Mouse (Mus musculus): Measurements from ENCODE around the gene Lemd1. TPM values are rescaled to one million over a fixed set of nuclear protein-coding genes. Genes with fewer than 3 reads are reported as not detected.

Lemd1 gene
- 1.3 and 1.7 TPM in 2 replicates for polyA plus RNA-seq (2016; fragmentation: Nextera tagmentation; extraction: Ambion mirVana)

DNA sequence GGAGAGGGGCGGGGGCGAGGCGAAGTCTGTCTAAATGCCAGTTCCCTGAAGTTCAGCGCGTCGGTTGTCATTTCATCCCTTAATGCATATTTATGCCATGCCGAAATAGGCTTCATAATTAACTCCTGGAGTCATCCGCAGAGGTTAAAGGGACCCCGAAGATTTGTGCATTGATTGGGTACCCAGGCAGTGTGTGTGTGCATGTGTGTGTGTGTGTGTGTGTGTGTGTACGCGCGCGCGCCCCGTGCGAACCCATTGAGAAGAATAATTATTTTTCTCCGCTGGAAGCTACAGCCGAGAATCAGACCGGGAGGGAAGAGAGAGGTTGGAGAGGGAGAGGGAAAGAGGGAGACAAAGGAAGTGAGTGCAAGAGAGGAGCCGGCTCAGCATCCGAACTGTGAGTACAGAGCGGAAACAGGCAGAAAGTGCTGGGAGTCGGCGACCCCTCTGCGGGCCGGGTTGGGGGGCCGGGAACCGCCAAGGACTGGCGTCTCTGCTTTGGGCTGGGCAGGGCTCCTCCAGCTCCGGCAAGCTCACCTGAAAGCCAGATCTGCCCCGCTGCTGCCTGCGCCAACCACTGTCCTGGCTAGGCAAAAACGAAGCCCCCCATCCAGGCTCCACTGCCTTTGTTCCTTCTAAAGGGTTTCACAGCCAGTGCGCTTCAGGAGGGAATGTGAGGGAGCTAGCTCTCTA lies at the start of gene Lemd1, which contains the start of gene AC124108.1:
TSS of gene Lemd1 (plus strand) at position 339 of the 693 bp plus-strand sequence.
TSS of gene AC124108.1 (plus strand) at position 365 of the 693 bp plus-strand sequence.
- H3K4me1 ChIP-seq, result peaks cover 72% of the 10 kb centered on the region
- H3K27ac ChIP-seq, result peak within 1 kb of the TSS; percentile 96
- no peaks in the 10 kb centered on the region for H3K9me3 ChIP-seq (replicated peaks)
- under 1% methylated on average over 34 of the region's 34 CpGs for WGBS
- H3K27me3 ChIP-seq (ENCODE audit: low read depth, poor library complexity, severe bottlenecking), result peaks cover 82% of the 10 kb centered on the region
- H3K4me3 ChIP-seq, result peak within 1 kb of the TSS; percentile 75
- H3K36me3 ChIP-seq, result no peaks in the 10 kb centered on the region
- peak; percentile 66 for DNase-seq (ENCODE audit: low spot score)

DNA sequence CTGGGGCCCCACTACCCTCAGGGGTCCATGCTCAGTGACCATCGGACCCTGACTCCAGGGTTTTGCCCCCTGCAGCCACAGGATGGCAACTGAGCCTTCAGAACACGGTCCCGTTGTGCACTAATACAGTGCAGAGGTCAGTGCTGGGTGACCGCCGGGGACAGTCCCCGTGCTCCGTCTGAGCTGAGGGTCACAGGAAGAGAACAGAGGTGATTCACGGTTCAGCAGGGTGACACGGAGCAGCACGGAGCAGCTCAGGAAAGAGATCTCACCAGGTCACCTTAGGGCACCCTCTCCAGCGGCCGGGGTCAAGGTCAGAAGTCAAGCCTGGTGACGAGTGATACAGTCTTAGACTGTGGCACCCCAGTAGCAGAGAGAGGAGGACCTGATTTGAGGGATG lies 49.5 kb upstream of the Lemd1 start:
- H3K4me3 ChIP-seq, result no peak overlapping the region
- peaks cover 42% of the 10 kb centered on the region for H3K4me1 ChIP-seq
- peaks cover 43% of the 10 kb centered on the region for H3K27me3 ChIP-seq (ENCODE audit: low read depth, poor library complexity, severe bottlenecking)
- no peaks in the 10 kb centered on the region for H3K36me3 ChIP-seq
- H3K27ac ChIP-seq, result no peak overlapping the region
- WGBS, result 49% methylated on average over 13 of the region's 13 CpGs
- no peaks in the 10 kb centered on the region for H3K9me3 ChIP-seq (replicated peaks)
- DNase-seq (ENCODE audit: low spot score), result no peak

DNA sequence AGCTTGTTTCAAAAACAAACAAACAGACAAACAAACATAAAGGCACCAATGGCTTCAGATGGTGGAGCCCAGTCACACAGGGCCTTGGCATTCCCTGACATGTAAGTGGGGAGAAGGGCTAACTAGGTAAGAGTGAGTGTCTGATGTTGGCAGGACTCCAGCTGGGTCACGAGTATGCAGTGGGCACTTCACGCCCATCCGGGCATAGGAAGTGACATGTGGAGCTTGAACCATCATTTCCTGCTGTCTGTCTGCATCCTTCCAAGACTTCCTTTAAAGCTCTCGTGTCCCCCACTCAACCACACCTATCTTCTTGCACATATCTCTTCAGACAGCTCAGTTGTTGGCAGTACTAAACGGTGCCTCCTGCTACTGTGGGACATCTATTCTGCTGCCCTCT lies 48.2 kb upstream of the Lemd1 start:
- H3K4me1 ChIP-seq, result peaks cover 42% of the 10 kb centered on the region
- 76% methylated on average over 5 of the region's 5 CpGs for WGBS
- no peak overlapping the region for H3K27ac ChIP-seq
- H3K27me3 ChIP-seq (ENCODE audit: low read depth, poor library complexity, severe bottlenecking), result peaks cover 30% of the 10 kb centered on the region
- no peaks in the 10 kb centered on the region for H3K36me3 ChIP-seq
- no peak overlapping the region for H3K4me3 ChIP-seq
- DNase-seq (ENCODE audit: low spot score), result no peak
- no peaks in the 10 kb centered on the region for H3K9me3 ChIP-seq (replicated peaks)

DNA sequence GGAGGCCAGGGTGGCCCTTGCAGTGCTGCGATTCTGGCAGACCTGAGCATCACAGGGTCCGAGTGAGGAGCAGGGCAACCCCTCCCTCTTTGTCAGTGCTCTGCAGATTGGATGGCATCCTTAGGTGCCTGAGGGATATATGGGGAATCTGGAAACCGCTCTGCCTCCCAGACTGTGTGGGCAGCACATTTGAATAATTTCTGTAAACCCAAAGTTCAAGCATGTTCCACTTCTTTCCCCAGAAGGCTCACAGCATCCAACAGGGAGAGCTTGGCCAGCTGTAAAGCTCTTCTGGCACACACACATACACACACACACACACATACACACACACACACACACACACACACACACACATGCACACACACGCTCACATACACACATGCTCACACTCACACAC lies 47.5 kb upstream of the Lemd1 start:
- peaks cover 24% of the 10 kb centered on the region for H3K27me3 ChIP-seq (ENCODE audit: low read depth, poor library complexity, severe bottlenecking)
- WGBS, result 67% methylated on average over 4 of the region's 4 CpGs
- no peaks in the 10 kb centered on the region for H3K36me3 ChIP-seq
- H3K9me3 ChIP-seq (replicated peaks), result no peaks in the 10 kb centered on the region
- H3K27ac ChIP-seq, result no peak overlapping the region
- H3K4me3 ChIP-seq, result no peak overlapping the region
- H3K4me1 ChIP-seq, result peaks cover 38% of the 10 kb centered on the region
- no peak for DNase-seq (ENCODE audit: low spot score)

DNA sequence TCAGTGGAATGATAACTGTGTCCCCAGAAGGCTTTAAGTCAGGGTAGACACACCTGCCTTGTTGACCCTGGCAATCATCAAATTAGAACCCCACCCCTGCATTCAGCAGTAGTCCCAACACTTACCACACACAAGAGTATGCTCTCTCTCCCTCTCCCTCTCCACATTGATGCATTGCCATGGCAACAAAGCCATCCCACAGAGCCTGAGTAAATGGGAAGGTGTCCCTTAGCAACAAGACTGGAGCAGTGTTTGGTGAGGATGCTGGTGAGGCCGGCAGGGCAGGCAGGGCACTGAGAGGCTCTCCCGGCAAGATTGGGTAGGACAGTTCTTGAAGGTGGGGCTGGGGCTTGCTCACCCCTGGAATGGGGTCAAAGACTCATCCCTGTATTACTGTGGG lies 47.0 kb upstream of the Lemd1 start:
- Histone ChIP-seq H3K27ac (no peak overlapping the region), H3K4me3 (no peak overlapping the region), H3K9me3 (replicated peaks) (no peaks in the 10 kb centered on the region), H3K4me1 (peaks cover 33% of the 10 kb centered on the region), H3K36me3 (no peaks in the 10 kb centered on the region), H3K27me3 (ENCODE audit: low read depth, poor library complexity, severe bottlenecking) (peaks cover 21% of the 10 kb centered on the region; the same call in 1 of the 2 replicates)
- 57% methylated on average over 2 of the region's 2 CpGs for WGBS
- no peak for DNase-seq (ENCODE audit: low spot score)

DNA sequence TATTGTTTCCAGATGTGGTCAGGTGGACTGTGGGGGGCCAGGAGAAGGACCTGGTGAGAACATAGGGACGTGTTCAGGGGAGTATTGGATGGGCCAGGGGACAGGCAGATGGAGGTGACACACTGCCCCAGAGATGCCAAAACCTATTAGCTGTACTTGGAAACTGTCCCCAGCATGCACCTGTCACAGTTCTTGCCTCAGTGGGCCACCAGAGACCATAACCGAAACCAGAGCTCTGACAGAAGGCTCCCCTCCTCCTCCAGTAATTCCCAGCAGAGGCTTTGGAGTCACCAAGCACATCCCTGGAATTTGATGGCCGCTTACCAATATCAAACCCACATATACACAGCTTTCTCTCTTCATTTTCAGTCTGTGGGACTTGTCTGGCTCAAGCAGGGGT lies 46.4 kb upstream of the Lemd1 start:
- Histone ChIP-seq H3K9me3 (replicated peaks) (no peaks in the 10 kb centered on the region), H3K36me3 (no peaks in the 10 kb centered on the region), H3K4me1 (peaks cover 28% of the 10 kb centered on the region), H3K27ac (no peak overlapping the region), H3K27me3 (ENCODE audit: low read depth, poor library complexity, severe bottlenecking) (peaks cover 17% of the 10 kb centered on the region; the same call in 1 of the 2 replicates), H3K4me3 (no peak overlapping the region)
- WGBS, result 77% methylated on average over 3 of the region's 3 CpGs
- no peak for DNase-seq (ENCODE audit: low spot score)

DNA sequence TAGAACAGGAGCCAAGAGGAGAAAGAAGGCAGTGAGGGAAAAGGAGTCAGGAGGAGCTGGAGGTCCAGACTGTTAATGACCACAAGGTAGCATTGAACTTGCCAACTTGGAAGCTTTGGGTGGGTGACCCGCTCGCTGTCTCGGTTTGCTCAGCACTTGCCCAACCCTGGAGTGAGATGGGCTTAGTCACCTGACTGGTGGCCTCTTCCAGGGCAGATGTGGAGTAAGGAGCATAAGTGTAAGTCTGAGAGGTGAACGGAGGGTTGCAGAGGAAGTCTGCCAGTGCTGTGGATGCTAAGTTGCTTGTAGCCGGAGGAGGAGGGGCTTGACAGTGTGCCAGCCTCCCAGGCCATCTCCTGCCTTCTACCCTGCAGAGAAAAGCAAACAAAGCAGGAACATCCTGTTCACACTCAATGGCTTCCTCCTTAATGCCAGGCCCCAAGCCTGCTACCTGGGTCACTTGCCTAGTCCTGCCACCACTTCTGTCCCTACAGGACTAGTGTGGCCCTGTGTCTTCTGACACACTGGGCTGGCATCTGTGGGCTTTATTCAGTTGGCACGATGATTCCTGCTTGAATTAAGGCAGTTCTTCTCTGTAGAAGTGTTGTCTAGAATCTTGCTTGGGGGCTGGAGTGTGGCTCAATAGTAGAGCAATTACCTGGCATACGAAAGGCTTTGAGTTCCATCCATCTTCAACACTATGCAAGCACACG lies 45.1 kb upstream of the Lemd1 start:
- Histone ChIP-seq H3K9me3 (replicated peaks) (no peaks in the 10 kb centered on the region), H3K4me1 (peaks cover 23% of the 10 kb centered on the region), H3K27ac (no peak overlapping the region), H3K4me3 (no peak overlapping the region), H3K36me3 (no peaks in the 10 kb centered on the region), H3K27me3 (ENCODE audit: low read depth, poor library complexity, severe bottlenecking) (0 out of 2 replicates have a peak, but pooled peaks cover 11% of the 10 kb centered on the region)
- DNase-seq (ENCODE audit: low spot score), result no peak
- WGBS, result 89% methylated on average over 8 of the region's 8 CpGs

DNA sequence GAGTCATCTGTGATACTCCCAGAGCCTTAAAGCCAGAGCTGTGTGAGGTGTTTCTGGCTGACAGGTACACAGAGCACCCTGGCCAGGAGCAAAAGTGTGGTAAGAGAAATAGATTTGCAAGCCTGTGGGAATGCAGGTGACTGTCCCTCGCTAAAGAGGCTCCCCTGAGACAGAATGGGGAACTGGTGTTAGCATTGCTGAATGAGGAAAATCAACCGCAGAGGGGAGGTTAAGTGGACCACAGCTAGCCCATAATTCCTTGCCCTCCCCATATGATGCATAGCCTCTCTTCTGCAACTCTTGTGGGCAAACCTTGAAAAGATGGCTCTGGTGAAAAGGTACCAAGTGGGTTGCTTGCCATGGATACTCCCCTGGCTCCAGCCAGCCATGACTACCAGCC lies 41.8 kb upstream of the Lemd1 start:
- 72% methylated on average over 2 of the region's 2 CpGs for WGBS
- no peak for DNase-seq (ENCODE audit: low spot score)
- Histone ChIP-seq H3K4me1 (peaks cover 24% of the 10 kb centered on the region), H3K27ac (no peak overlapping the region), H3K27me3 (ENCODE audit: low read depth, poor library complexity, severe bottlenecking) (peaks cover 11% of the 10 kb centered on the region; the same call in 1 of the 2 replicates), H3K36me3 (no peaks in the 10 kb centered on the region), H3K9me3 (replicated peaks) (no peaks in the 10 kb centered on the region), H3K4me3 (no peak overlapping the region)

DNA sequence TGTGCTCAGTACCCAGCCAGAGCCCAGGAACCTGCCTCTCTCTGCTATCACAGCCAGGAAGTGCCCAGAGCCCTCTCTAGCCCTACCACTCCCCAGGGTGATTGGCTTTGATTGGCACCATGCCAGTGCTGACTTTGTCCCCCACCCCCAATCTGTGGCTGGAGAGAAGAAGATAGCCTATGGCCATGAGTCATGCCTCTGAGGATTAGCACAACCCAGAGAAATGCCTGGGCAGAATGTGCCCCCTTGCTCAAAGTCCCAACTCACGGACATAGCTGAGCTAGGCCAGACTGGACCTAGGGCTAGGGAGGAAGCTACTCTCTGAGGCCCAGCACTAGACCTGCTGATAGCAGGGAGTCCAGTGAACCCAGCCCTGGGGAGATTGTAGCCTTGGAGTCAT lies 41.1 kb upstream of the Lemd1 start:
- Histone ChIP-seq H3K36me3 (no peaks in the 10 kb centered on the region), H3K27me3 (ENCODE audit: low read depth, poor library complexity, severe bottlenecking) (peaks cover 11% of the 10 kb centered on the region; the same call in 1 of the 2 replicates), H3K4me3 (no peak overlapping the region), H3K9me3 (replicated peaks) (no peaks in the 10 kb centered on the region), H3K4me1 (peaks cover 24% of the 10 kb centered on the region), H3K27ac (peak overlapping the region; percentile 0; the same call in 1 of the 2 replicates)
- no peak for DNase-seq (ENCODE audit: low spot score)
- 48% methylated on average over 1 of the region's 1 CpGs for WGBS

DNA sequence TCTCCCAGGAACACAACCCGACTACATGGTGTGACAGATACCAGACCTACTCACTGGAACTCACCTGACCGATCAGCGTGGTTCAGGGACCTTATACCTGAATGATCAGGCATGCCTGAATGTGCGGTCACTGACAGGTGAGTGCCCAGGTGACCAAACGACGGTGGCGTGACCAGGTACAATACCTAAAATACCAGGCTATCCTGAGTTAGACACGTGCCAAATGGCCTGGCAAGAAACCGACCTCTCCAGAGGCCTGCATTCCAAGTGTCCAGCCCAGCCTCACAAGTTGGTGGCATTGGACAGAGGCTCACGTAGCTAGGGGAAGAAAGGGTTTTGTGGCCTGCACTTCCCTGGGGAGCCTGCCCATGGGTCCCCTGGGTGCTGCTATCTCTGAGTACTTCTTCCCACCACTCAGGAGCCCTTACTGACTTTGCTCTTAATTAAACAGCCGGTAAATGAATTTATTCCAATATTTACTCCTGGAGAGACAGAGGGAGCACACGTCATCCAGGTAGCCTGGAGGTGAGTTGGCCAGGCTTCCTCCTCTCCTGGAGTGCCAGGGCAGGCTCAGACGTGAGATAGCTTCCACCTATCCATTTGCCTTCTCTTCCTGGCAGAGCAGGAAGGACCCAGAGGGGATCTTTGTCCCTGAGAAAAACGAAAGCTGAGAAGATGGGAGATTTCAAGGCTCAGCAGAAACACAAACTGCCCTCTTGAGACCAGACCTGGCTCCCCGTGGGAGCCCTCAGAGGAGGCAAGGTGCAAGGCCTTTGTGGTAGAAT lies 40.2 kb upstream of the Lemd1 start:
- H3K4me3 ChIP-seq, result no peak overlapping the region
- H3K27ac ChIP-seq, result no peak overlapping the region
- peaks cover 11% of the 10 kb centered on the region; the same call in 1 of the 2 replicates for H3K27me3 ChIP-seq (ENCODE audit: low read depth, poor library complexity, severe bottlenecking)
- H3K9me3 ChIP-seq (replicated peaks), result no peaks in the 10 kb centered on the region
- no peaks in the 10 kb centered on the region for H3K36me3 ChIP-seq
- no peak for DNase-seq (ENCODE audit: low spot score)
- H3K4me1 ChIP-seq, result peaks cover 24% of the 10 kb centered on the region
- WGBS, result 71% methylated on average over 15 of the region's 15 CpGs

DNA sequence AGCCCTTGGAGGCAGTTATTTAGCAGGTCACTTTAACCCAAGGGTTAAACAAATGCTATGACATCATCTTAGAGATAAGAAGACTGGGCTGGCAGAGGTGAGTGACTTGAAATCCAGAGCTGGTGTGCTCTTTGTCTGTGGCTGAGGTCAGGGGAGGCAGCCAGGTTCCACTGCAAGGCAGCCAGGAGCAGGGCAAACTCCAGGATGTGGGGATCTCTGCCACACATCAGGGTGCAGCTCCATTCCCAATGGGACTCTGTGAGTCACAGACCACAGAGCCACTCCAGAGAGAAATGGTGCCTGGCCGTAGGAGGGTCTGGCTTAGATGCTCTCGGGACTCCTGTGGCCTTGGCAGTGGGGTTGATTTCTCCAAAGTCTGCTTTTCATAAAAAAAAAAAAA lies 39.3 kb upstream of the Lemd1 start:
- Histone ChIP-seq H3K4me3 (no peak overlapping the region), H3K4me1 (peaks cover 24% of the 10 kb centered on the region)
- 68% methylated on average over 2 of the region's 2 CpGs for WGBS

DNA sequence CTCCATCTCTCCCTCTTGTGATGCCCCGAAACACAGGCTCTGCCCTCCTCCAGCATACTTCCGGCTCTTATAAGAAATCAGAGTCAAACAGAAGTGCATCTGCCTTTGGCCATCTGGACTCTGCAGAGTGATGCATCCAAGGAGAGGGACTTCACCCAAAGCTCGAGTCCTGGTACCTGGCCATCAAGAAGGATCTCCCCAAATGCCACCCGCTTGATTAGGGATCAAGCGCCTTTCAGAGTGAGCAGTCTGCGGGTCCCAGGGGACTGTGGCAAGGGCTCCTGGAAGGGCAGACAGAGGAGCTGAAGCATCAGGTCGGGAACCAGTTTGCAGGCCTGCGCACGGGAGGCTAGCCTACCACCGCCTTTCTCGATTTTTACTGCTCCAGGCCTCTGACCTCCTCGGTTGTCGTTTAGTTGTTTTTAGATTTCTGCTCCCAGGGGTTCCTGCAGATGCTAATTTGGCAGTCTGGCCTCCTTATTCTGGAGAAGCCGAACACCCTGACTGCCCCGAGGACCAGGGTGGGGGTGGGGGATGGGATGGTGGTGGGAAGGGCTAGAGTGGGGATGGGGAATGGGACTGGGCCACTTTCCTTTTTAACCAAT lies 38.0 kb upstream of the Lemd1 start:
- Histone ChIP-seq H3K4me1 (peaks cover 31% of the 10 kb centered on the region), H3K36me3 (no peaks in the 10 kb centered on the region), H3K27me3 (ENCODE audit: low read depth, poor library complexity, severe bottlenecking) (peaks cover 18% of the 10 kb centered on the region), H3K9me3 (replicated peaks) (no peaks in the 10 kb centered on the region), H3K27ac (peak overlapping the region; percentile 28; the same call in 1 of the 2 replicates), H3K4me3 (no peak overlapping the region)
- WGBS, result 35% methylated on average over 15 of the region's 15 CpGs
- no peak for DNase-seq (ENCODE audit: low spot score)

More for the DNA sequence above, 39.3 kb upstream of the Lemd1 start:
- no peak overlapping the region for H3K27ac ChIP-seq
- DNase-seq (ENCODE audit: low spot score), result no peak
- H3K9me3 ChIP-seq (replicated peaks), result no peaks in the 10 kb centered on the region
- H3K27me3 ChIP-seq (ENCODE audit: low read depth, poor library complexity, severe bottlenecking), result peaks cover 11% of the 10 kb centered on the region; the same call in 1 of the 2 replicates
- no peaks in the 10 kb centered on the region for H3K36me3 ChIP-seq

Measured in limb, embryonic 10.5 days (tissue).